Mouse (Mus musculus): ENCODE data around the gene Zfp341. TPM values are rescaled to one million over a fixed set of nuclear protein-coding genes. Genes with fewer than 3 reads are reported as not detected.

The Zfp341 gene
- polyA plus RNA-seq, 1 experiment from 2014 or later: 0.88 TPM

- ATAC-seq (ENCODE audit: low read depth): no peak
- Histone ChIP-seq H3K4me3 (ENCODE audit: low read length) (no peak overlapping the region), H3K9ac (ENCODE audit: low read length) (no peak overlapping the region), H3K27me3 (ENCODE audit: control insufficient read depth, insufficient read depth, low read depth, low read length) (no peaks in the 10 kb centered on the region), H3K4me1 (replicated peaks; ENCODE audit: control insufficient read depth, insufficient read depth, low read length) (peaks cover 38% of the 10 kb centered on the region), H3K4me2 (ENCODE audit: low read depth, low read length) (peak overlapping the region; percentile 81; the same call in 1 of the 2 replicates), H3K36me3 (ENCODE audit: control insufficient read depth, insufficient read depth, low read length) (no peaks in the 10 kb centered on the region), H3K27ac (ENCODE audit: low read length) (peak overlapping the region; percentile 89), H3K9me3 (ENCODE audit: control insufficient read depth, low read length) (no peaks in the 10 kb centered on the region)
- 44% methylated on average over 4 of the region's 4 CpGs for WGBS
These were observed 42.4 kb upstream of the Zfp341 start for GRCm38 (mm10) chr2:154570666-154571065.

- Histone ChIP-seq H3K9me3 (ENCODE audit: control insufficient read depth, low read length) (no peaks in the 10 kb centered on the region), H3K36me3 (ENCODE audit: control insufficient read depth, insufficient read depth, low read length) (no peaks in the 10 kb centered on the region), H3K4me3 (ENCODE audit: low read length) (no peak overlapping the region), H3K4me2 (ENCODE audit: low read depth, low read length) (no peak overlapping the region), H3K4me1 (replicated peaks; ENCODE audit: control insufficient read depth, insufficient read depth, low read length) (peaks cover 36% of the 10 kb centered on the region), H3K27ac (ENCODE audit: low read length) (peak overlapping the region; percentile 89; the same call in 1 of the 2 replicates), H3K27me3 (ENCODE audit: control insufficient read depth, insufficient read depth, low read depth, low read length) (no peaks in the 10 kb centered on the region), H3K9ac (ENCODE audit: low read length) (no peak overlapping the region)
- ATAC-seq (ENCODE audit: low read depth): no peak
- WGBS: 72% methylated on average over 4 of the region's 4 CpGs
These were observed 41.8 kb upstream of the Zfp341 start for GRCm38 (mm10) chr2:154571266-154571665.

- WGBS: 60% methylated on average over 8 of the region's 8 CpGs
- Histone ChIP-seq H3K9ac (ENCODE audit: low read length) (no peak overlapping the region), H3K4me3 (ENCODE audit: low read length) (no peak overlapping the region), H3K27me3 (ENCODE audit: control insufficient read depth, insufficient read depth, low read depth, low read length) (no peaks in the 10 kb centered on the region), H3K27ac (ENCODE audit: low read length) (no peak overlapping the region), H3K36me3 (ENCODE audit: control insufficient read depth, insufficient read depth, low read length) (no peaks in the 10 kb centered on the region), H3K4me2 (ENCODE audit: low read depth, low read length) (no peak overlapping the region), H3K9me3 (ENCODE audit: control insufficient read depth, low read length) (no peaks in the 10 kb centered on the region), H3K4me1 (replicated peaks; ENCODE audit: control insufficient read depth, insufficient read depth, low read length) (peaks cover 29% of the 10 kb centered on the region)
- ATAC-seq (ENCODE audit: low read depth): no peak
These were observed 41.1 kb upstream of the Zfp341 start for GRCm38 (mm10) chr2:154571976-154572375.

GRCm38 (mm10) chr2:154572996-154573395 is 40.1 kb upstream of the Zfp341 start:
- no peak for ATAC-seq (ENCODE audit: low read depth)
- WGBS: 55% methylated on average over 3 of the region's 3 CpGs

GRCm38 (mm10) chr2:154574271-154574670 is 38.8 kb upstream of the Zfp341 start:
- no peaks in the 10 kb centered on the region for H3K36me3 ChIP-seq (ENCODE audit: control insufficient read depth, insufficient read depth, low read length)
- ATAC-seq (ENCODE audit: low read depth): no peak
- WGBS: 74% methylated on average over 7 of the region's 7 CpGs
- H3K4me1 ChIP-seq (replicated peaks; ENCODE audit: control insufficient read depth, insufficient read depth, low read length): peaks cover 13% of the 10 kb centered on the region; the same call in 1 of the 2 replicates
- H3K27ac ChIP-seq (ENCODE audit: low read length): no peak overlapping the region
- H3K4me3 ChIP-seq (ENCODE audit: low read length): no peak overlapping the region
- no peak overlapping the region for H3K9ac ChIP-seq (ENCODE audit: low read length)
- no peak overlapping the region for H3K4me2 ChIP-seq (ENCODE audit: low read depth, low read length)
- no peaks in the 10 kb centered on the region for H3K9me3 ChIP-seq (ENCODE audit: control insufficient read depth, low read length)
- no peaks in the 10 kb centered on the region for H3K27me3 ChIP-seq (ENCODE audit: control insufficient read depth, insufficient read depth, low read depth, low read length)

More at GRCm38 (mm10) chr2:154572996-154573395, 40.1 kb upstream of the Zfp341 start:
- Histone ChIP-seq H3K4me3 (ENCODE audit: low read length) (no peak overlapping the region), H3K27me3 (ENCODE audit: control insufficient read depth, insufficient read depth, low read depth, low read length) (no peaks in the 10 kb centered on the region), H3K27ac (ENCODE audit: low read length) (no peak overlapping the region), H3K36me3 (ENCODE audit: control insufficient read depth, insufficient read depth, low read length) (no peaks in the 10 kb centered on the region), H3K9me3 (ENCODE audit: control insufficient read depth, low read length) (no peaks in the 10 kb centered on the region), H3K4me1 (replicated peaks; ENCODE audit: control insufficient read depth, insufficient read depth, low read length) (peaks cover 19% of the 10 kb centered on the region), H3K4me2 (ENCODE audit: low read depth, low read length) (no peak overlapping the region), H3K9ac (ENCODE audit: low read length) (no peak overlapping the region)

GRCm38 (mm10) chr2:154576876-154577743 is 36.0 kb upstream of the Zfp341 start:
- Histone ChIP-seq H3K4me2 (ENCODE audit: low read depth, low read length) (no peak overlapping the region), H3K9ac (ENCODE audit: low read length) (no peak overlapping the region), H3K9me3 (ENCODE audit: control insufficient read depth, low read length) (no peaks in the 10 kb centered on the region), H3K4me1 (replicated peaks; ENCODE audit: control insufficient read depth, insufficient read depth, low read length) (no peaks in the 10 kb centered on the region; the same call in 1 of the 2 replicates), H3K36me3 (ENCODE audit: control insufficient read depth, insufficient read depth, low read length) (no peaks in the 10 kb centered on the region), H3K27ac (ENCODE audit: low read length) (no peak overlapping the region), H3K4me3 (ENCODE audit: low read length) (no peak overlapping the region), H3K27me3 (ENCODE audit: control insufficient read depth, insufficient read depth, low read depth, low read length) (no peaks in the 10 kb centered on the region)
- 60% methylated on average over 12 of the region's 12 CpGs for WGBS
- ATAC-seq (ENCODE audit: low read depth): no peak

GRCm38 (mm10) chr2:154577744-154578067 is 35.4 kb upstream of the Zfp341 start:
- Histone ChIP-seq H3K4me3 (ENCODE audit: low read length) (no peak overlapping the region), H3K9ac (ENCODE audit: low read length) (no peak overlapping the region), H3K4me1 (replicated peaks; ENCODE audit: control insufficient read depth, insufficient read depth, low read length) (no peaks in the 10 kb centered on the region; the same call in 1 of the 2 replicates), H3K27ac (ENCODE audit: low read length) (no peak overlapping the region), H3K27me3 (ENCODE audit: control insufficient read depth, insufficient read depth, low read depth, low read length) (no peaks in the 10 kb centered on the region), H3K4me2 (ENCODE audit: low read depth, low read length) (no peak overlapping the region), H3K9me3 (ENCODE audit: control insufficient read depth, low read length) (no peaks in the 10 kb centered on the region), H3K36me3 (ENCODE audit: control insufficient read depth, insufficient read depth, low read length) (no peaks in the 10 kb centered on the region)
- ATAC-seq (ENCODE audit: low read depth): no peak
- WGBS: 86% methylated on average over 6 of the region's 6 CpGs

- ATAC-seq (ENCODE audit: low read depth): peak; percentile 34; the same call in 1 of the 2 replicates
- H3K4me2 ChIP-seq (ENCODE audit: low read depth, low read length): no peak overlapping the region
- H3K36me3 ChIP-seq (ENCODE audit: control insufficient read depth, insufficient read depth, low read length): no peaks in the 10 kb centered on the region
- WGBS: 63% methylated on average over 8 of the region's 8 CpGs
- H3K27me3 ChIP-seq (ENCODE audit: control insufficient read depth, insufficient read depth, low read depth, low read length): no peaks in the 10 kb centered on the region
- peaks cover 6% of the 10 kb centered on the region; the same call in 1 of the 2 replicates for H3K4me1 ChIP-seq (replicated peaks; ENCODE audit: control insufficient read depth, insufficient read depth, low read length)
- no peak overlapping the region for H3K4me3 ChIP-seq (ENCODE audit: low read length)
- H3K9ac ChIP-seq (ENCODE audit: low read length): peak overlapping the region; percentile 17; the same call in 1 of the 2 replicates
- no peaks in the 10 kb centered on the region for H3K9me3 ChIP-seq (ENCODE audit: control insufficient read depth, low read length)
- H3K27ac ChIP-seq (ENCODE audit: low read length): no peak overlapping the region
These were observed 32.5 kb upstream of the Zfp341 start for GRCm38 (mm10) chr2:154580586-154580985.

- Histone ChIP-seq H3K9ac (ENCODE audit: low read length) (no peak overlapping the region), H3K27ac (ENCODE audit: low read length) (no peak overlapping the region), H3K36me3 (ENCODE audit: control insufficient read depth, insufficient read depth, low read length) (peaks cover 1% of the 10 kb centered on the region; the same call in 1 of the 2 replicates), H3K4me2 (ENCODE audit: low read depth, low read length) (no peak overlapping the region), H3K4me1 (replicated peaks; ENCODE audit: control insufficient read depth, insufficient read depth, low read length) (peaks cover 6% of the 10 kb centered on the region; the same call in 1 of the 2 replicates), H3K4me3 (ENCODE audit: low read length) (no peak overlapping the region), H3K27me3 (ENCODE audit: control insufficient read depth, insufficient read depth, low read depth, low read length) (no peaks in the 10 kb centered on the region), H3K9me3 (ENCODE audit: control insufficient read depth, low read length) (0 out of 2 replicates have a peak, but pooled peaks cover 1% of the 10 kb centered on the region)
- ATAC-seq (ENCODE audit: low read depth): no peak
- WGBS: 92% methylated on average over 1 of the region's 1 CpGs
These were observed 31.7 kb upstream of the Zfp341 start for GRCm38 (mm10) chr2:154581421-154581820.

All from lung, embryonic 16.5 days (tissue).